Mouse (Mus musculus): ENCODE results near the gene Zfp59. TPM values are rescaled to one million over a fixed set of nuclear protein-coding genes. Genes with fewer than 3 reads are reported as not detected.

Gene Zfp59
- total and polyA plus RNA-seq, 3 experiments = 4.6 to 6.9 TPM; not detected in 1

GRCm38 (mm10) chr7:27900601-27901000 is 62.2 kb downstream of the Zfp59 start:
- no peaks in the 10 kb centered on the region for H3K36me3 ChIP-seq (ENCODE audit: control insufficient read depth in 1 of 2, insufficient read depth in 2 of 2, low read length in 2 of 2)
- no peaks in the 10 kb centered on the region for H3K79me2 ChIP-seq (ENCODE audit: control insufficient read depth, insufficient read depth, low read length, poor library complexity)
- no peak overlapping the region for H3K9ac ChIP-seq (ENCODE audit: control insufficient read depth, low read depth, low read length, poor library complexity, severe bottlenecking)
- no peak for DNase-seq (ENCODE audit: low read depth, low spot score)
- H3K4me3 ChIP-seq (ENCODE audit: control insufficient read depth in 1 of 2, insufficient read depth in 1 of 2, low read depth in 2 of 2, low read length in 2 of 2) = no peak overlapping the region
- no peaks in the 10 kb centered on the region for H3K27me3 ChIP-seq (ENCODE audit: control insufficient read depth in 1 of 2, insufficient read depth in 2 of 2, low read length in 2 of 2)
- TF ChIP-seq CHD2 (IDR thresholded peaks at IDR 0.05; ENCODE audit: low read length) = no peak
- TF ChIP-seq MYC (IDR thresholded peaks at IDR 0.05; ENCODE audit: low read depth, low read length) = no peak
- no peak for TF ChIP-seq SMC3 (IDR thresholded peaks at IDR 0.05; ENCODE audit: low read depth, low read length)
- no peak for TF ChIP-seq JUND (IDR thresholded peaks at IDR 0.05; ENCODE audit: low read depth, low read length)
- no peak for TF ChIP-seq NRF1 (IDR thresholded peaks at IDR 0.05; ENCODE audit: insufficient read depth, low read depth, low read length, poor library complexity, severe bottlenecking)
- no peak for TF ChIP-seq GABPA (IDR thresholded peaks at IDR 0.05; ENCODE audit: low read depth, low read length)
- no peak for TF ChIP-seq MEF2A (IDR thresholded peaks at IDR 0.05; ENCODE audit: extremely low read depth, insufficient replicate concordance, low read depth, low read length, poor library complexity, severe bottlenecking)
- no peak for TF ChIP-seq NELFE (IDR thresholded peaks at IDR 0.05; ENCODE audit: low read depth, low read length)
- TF ChIP-seq POLR2AphosphoS5 (IDR thresholded peaks at IDR 0.05; ENCODE audit: borderline replicate concordance, low read depth, low read length) = no peak
- TF ChIP-seq GATA1 (IDR thresholded peaks at IDR 0.05; ENCODE audit: low read depth, low read length) = no peak
- no peak for TF ChIP-seq CHD1 (IDR thresholded peaks at IDR 0.05; ENCODE audit: low read depth, low read length)
- TF ChIP-seq MAX (IDR thresholded peaks at IDR 0.05; ENCODE audit: low read length) = no peak
- no peak for TF ChIP-seq KAT2A (conservative IDR thresholded peaks at IDR 0.05; ENCODE audit: low read depth, low read length)
- no peak for TF ChIP-seq TCF12 (IDR thresholded peaks at IDR 0.05; ENCODE audit: low read depth, low read length)
- TF ChIP-seq MAFK (IDR thresholded peaks at IDR 0.05; ENCODE audit: borderline replicate concordance, low read depth, low read length) = no peak
- TF ChIP-seq HCFC1 (IDR thresholded peaks at IDR 0.05; ENCODE audit: low read depth, low read length) = no peak
- TF ChIP-seq MXI1 (IDR thresholded peaks at IDR 0.05; ENCODE audit: low read depth, low read length) = no peak
- no peak for TF ChIP-seq POLR2AphosphoS2 (IDR thresholded peaks at IDR 0.05; ENCODE audit: low read length)
- TF ChIP-seq TBP (IDR thresholded peaks at IDR 0.05; ENCODE audit: low read depth, low read length) = no peak
- TF ChIP-seq ZMIZ1 (IDR thresholded peaks at IDR 0.05; ENCODE audit: low read depth, low read length) = no peak
- H3K27ac ChIP-seq (ENCODE audit: control insufficient read depth, low read depth, low read length) = no peak overlapping the region
- no peaks in the 10 kb centered on the region for H3K4me1 ChIP-seq (ENCODE audit: control insufficient read depth in 1 of 2, insufficient read depth in 2 of 2, low read length in 2 of 2)
- H3K9me3 ChIP-seq (replicated peaks; ENCODE audit: insufficient read depth, low read length) = no peaks in the 10 kb centered on the region

- Histone ChIP-seq H3K4me3 (ENCODE audit: control insufficient read depth in 1 of 2, insufficient read depth in 1 of 2, low read depth in 2 of 2, low read length in 2 of 2) (no peak overlapping the region), H3K4me1 (ENCODE audit: control insufficient read depth in 1 of 2, insufficient read depth in 2 of 2, low read length in 2 of 2) (no peaks in the 10 kb centered on the region), H3K79me2 (ENCODE audit: control insufficient read depth, insufficient read depth, low read length, poor library complexity) (no peaks in the 10 kb centered on the region), H3K9ac (ENCODE audit: control insufficient read depth, low read depth, low read length, poor library complexity, severe bottlenecking) (no peak overlapping the region), H3K36me3 (ENCODE audit: control insufficient read depth in 1 of 2, insufficient read depth in 2 of 2, low read length in 2 of 2) (no peaks in the 10 kb centered on the region), H3K27ac (ENCODE audit: control insufficient read depth, low read depth, low read length) (no peak overlapping the region), H3K9me3 (replicated peaks; ENCODE audit: insufficient read depth, low read length) (no peaks in the 10 kb centered on the region), H3K27me3 (ENCODE audit: control insufficient read depth in 1 of 2, insufficient read depth in 2 of 2, low read length in 2 of 2) (no peaks in the 10 kb centered on the region)
- DNase-seq (ENCODE audit: low read depth, low spot score) = no peak
- no peak for TF ChIP-seq USF2 (IDR thresholded peaks at IDR 0.05; ENCODE audit: borderline replicate concordance in 1 of 2, insufficient read depth in 1 of 2, low read depth in 1 of 2, low read length in 2 of 2)
- no peak for TF ChIP-seq HCFC1 (IDR thresholded peaks at IDR 0.05; ENCODE audit: low read depth, low read length)
- no peak for TF ChIP-seq TCF12 (IDR thresholded peaks at IDR 0.05; ENCODE audit: low read depth, low read length)
- TF ChIP-seq MXI1 (IDR thresholded peaks at IDR 0.05; ENCODE audit: low read depth, low read length) = no peak
These were observed 66.8 kb downstream of the Zfp59 start for GRCm38 (mm10) chr7:27905061-27905848.

Data from MEL (cell line).